Mouse (Mus musculus): ENCODE measurements at regions not wholly inside any gene's neighbourhood (a gene's known extent, or its start where the extent isn't known, plus 50 kb on each side); places are given as distances from the start of the nearest gene placed in this dataset.

DNA sequence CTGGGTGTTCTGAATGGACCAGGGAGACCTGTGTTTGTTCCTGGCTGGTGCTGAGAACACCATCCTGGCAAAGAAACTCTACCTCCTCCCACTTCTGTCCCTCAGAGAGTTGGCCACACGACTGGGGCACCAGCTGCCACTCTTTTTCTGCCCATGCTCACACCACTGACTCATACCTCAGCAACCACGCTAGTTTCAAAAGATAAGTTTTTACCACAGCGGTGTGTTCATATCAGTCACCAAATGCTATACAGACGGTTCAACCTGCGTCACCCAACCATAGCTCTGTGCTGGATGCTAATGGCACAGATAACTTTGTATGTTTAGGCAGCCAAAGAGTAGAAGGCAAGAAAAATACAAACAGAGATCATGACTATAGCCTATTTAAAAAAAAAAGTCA, 235.4 kb upstream of the Klf3 start:
- TF ChIP-seq GATA1 (IDR thresholded peaks at IDR 0.05; ENCODE audit: low read length) (no peak), TAL1 (IDR thresholded peaks at IDR 0.05; ENCODE audit: low read length) (peak; percentile 38; the same call in 1 of the 3 replicates)

All from erythroblast, embryonic 14.5 days (primary cell).